Mouse (Mus musculus) ES-E14 (cell line): ENCODE measurements around the gene Mast3.

Experiments used
- CHD2 ChIP-seq: IDR thresholded peaks from 2 replicates; pipeline ENCODE4 v1.6.1; 2014; ENCODE audit warnings: mild to moderate bottlenecking, low read depth, low read length, inconsistent platforms
- MAFK ChIP-seq: IDR thresholded peaks from 2 replicates; pipeline ENCODE4 v1.6.1; 2014; ENCODE audit warnings: mild to moderate bottlenecking, low read depth, low read length, inconsistent platforms; ENCODE audit not compliant: insufficient read depth
- ZC3H11A ChIP-seq: IDR thresholded peaks from 2 replicates; pipeline ENCODE4 v1.6.1; 2012; ENCODE audit warnings: low read depth, mild to moderate bottlenecking, inconsistent platforms, low read length, borderline replicate concordance

- no peak for TF ChIP-seq MAFK
- no peak for TF ChIP-seq CHD2
- TF ChIP-seq ZC3H11A: peak; percentile 74; the same call in 1 of the 2 replicates
Observed at GRCm38 (mm10) chr8:70844523-70844922, 39.7 kb upstream of the Mast3 start.
